In the genomic region with DNA sequence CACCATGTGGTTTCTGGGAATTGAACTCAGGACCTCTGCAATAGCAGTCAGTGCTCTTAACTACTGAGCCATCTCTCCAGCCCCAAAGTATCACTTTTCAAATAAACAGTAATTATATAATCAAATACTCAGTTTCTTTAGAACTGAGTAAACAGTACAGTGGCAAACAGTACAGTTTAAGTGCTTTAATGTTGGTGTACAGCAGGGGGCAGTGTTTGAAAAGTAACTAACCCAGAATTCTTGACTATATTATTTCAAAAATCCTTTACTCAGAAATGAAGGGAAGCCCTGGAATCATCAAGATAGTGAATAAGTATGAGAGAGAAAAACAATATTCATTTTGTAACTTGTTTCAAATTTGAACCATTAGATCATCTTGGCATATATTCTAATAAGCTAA, we compare ENCODE assay signal across 9 mouse cellular contexts. TPM values are rescaled to one million over a fixed set of nuclear protein-coding genes. Genes with fewer than 3 reads are reported as not detected.
DNase-seq lines count a peak whose midpoint lies in the region; ATAC-seq and TF ChIP-seq lines count a peak whose summit lies in the region.
"Had no signal": no experiment of that assay in that cellular context is flagged by ENCODE, and none has a peak within 500 bp of the region (broad histone marks: within the 10 kb centered on the region; RNA-seq: fewer than 3 reads in every experiment).

No protein-coding gene starts in this region.

- no peak for TF ChIP-seq EP300 in heart, postnatal 0 days (IDR thresholded peaks at IDR 0.05; ENCODE audit: low read depth)

- no peaks in the 10 kb centered on the region for H3K27me3 ChIP-seq in heart, postnatal 0 days (ENCODE audit: control insufficient read depth, insufficient read depth, low read length)
- H3K27me3 ChIP-seq in heart, embryonic 12.5 days (replicated peaks): no peaks in the 10 kb centered on the region
- no peaks in the 10 kb centered on the region for H3K27me3 ChIP-seq in midbrain, embryonic 14.5 days (ENCODE audit: control insufficient read depth, insufficient read depth, low read length)
- H3K27me3 ChIP-seq in midbrain, embryonic 13.5 days: no peaks in the 10 kb centered on the region
- no peaks in the 10 kb centered on the region for H3K27me3 ChIP-seq in Patski
- H3K27me3 ChIP-seq in forebrain, embryonic 10.5 days (ENCODE audit: poor library complexity, severe bottlenecking): no peaks in the 10 kb centered on the region

- TF ChIP-seq CTCF in heart, postnatal 0 days (IDR thresholded peaks at IDR 0.05; ENCODE audit: low read depth): peak; percentile 56
- TF ChIP-seq CTCF in Patski (IDR thresholded peaks at IDR 0.05): peak; percentile 48

- no peak overlapping the region for H3K9ac ChIP-seq in heart, postnatal 0 days (replicated peaks; ENCODE audit: low read depth, low read length)
- no peak overlapping the region for H3K9ac ChIP-seq in heart, embryonic 12.5 days
- H3K9ac ChIP-seq in midbrain, embryonic 14.5 days (replicated peaks; ENCODE audit: low read length): no peak overlapping the region
- no peak overlapping the region for H3K9ac ChIP-seq in midbrain, embryonic 13.5 days (replicated peaks)

- no peak overlapping the region for H3K4me3 ChIP-seq in heart, postnatal 0 days (ENCODE audit: low read depth, low read length)
- no peak overlapping the region for H3K4me3 ChIP-seq in heart, embryonic 12.5 days
- no peak overlapping the region for H3K4me3 ChIP-seq in midbrain, embryonic 14.5 days (replicated peaks; ENCODE audit: low read depth, low read length)
- no peak overlapping the region for H3K4me3 ChIP-seq in midbrain, embryonic 13.5 days (replicated peaks)
- H3K4me3 ChIP-seq in forebrain, embryonic 10.5 days: no peak overlapping the region

- no peak overlapping the region for H3K27ac ChIP-seq in heart, postnatal 0 days (ENCODE audit: low read depth)
- no peak overlapping the region for H3K27ac ChIP-seq in heart, embryonic 12.5 days (ENCODE audit: poor library complexity, severe bottlenecking)
- no peak overlapping the region for H3K27ac ChIP-seq in midbrain, embryonic 14.5 days (replicated peaks; ENCODE audit: low read depth, low read length)
- H3K27ac ChIP-seq in midbrain, embryonic 13.5 days: no peak overlapping the region
- H3K27ac ChIP-seq in forebrain, embryonic 10.5 days: no peak overlapping the region

- no peaks in the 10 kb centered on the region for H3K4me1 ChIP-seq in heart, postnatal 0 days (ENCODE audit: control insufficient read depth, insufficient read depth)
- H3K4me1 ChIP-seq in heart, embryonic 12.5 days (replicated peaks): no peaks in the 10 kb centered on the region
- no peaks in the 10 kb centered on the region for H3K4me1 ChIP-seq in midbrain, embryonic 14.5 days (ENCODE audit: control insufficient read depth, insufficient read depth, low read length)
- no peaks in the 10 kb centered on the region for H3K4me1 ChIP-seq in midbrain, embryonic 13.5 days (replicated peaks)
- H3K4me1 ChIP-seq in forebrain, embryonic 10.5 days: no peaks in the 10 kb centered on the region

- no peaks in the 10 kb centered on the region for H3K9me3 ChIP-seq in heart, postnatal 0 days (replicated peaks; ENCODE audit: control insufficient read depth, low read length)
- no peaks in the 10 kb centered on the region for H3K9me3 ChIP-seq in heart, embryonic 12.5 days (replicated peaks)
- H3K9me3 ChIP-seq in midbrain, embryonic 14.5 days (ENCODE audit: control insufficient read depth, low read length): no peaks in the 10 kb centered on the region
- no peaks in the 10 kb centered on the region for H3K9me3 ChIP-seq in midbrain, embryonic 13.5 days
- H3K9me3 ChIP-seq in forebrain, embryonic 10.5 days: no peaks in the 10 kb centered on the region

- ATAC-seq in heart, postnatal 0 days (ENCODE audit: insufficient read depth, low read depth): no peak
- no peak for ATAC-seq in heart, embryonic 12.5 days (ENCODE audit: insufficient number of reproducible peaks, low FRiP score)
- no peak for ATAC-seq in midbrain, embryonic 14.5 days (ENCODE audit: low FRiP score, low TSS enrichment)
- ATAC-seq in midbrain, embryonic 13.5 days: no peak
- ATAC-seq in Patski: no peak
- peak; percentile 69 for ATAC-seq in granulocyte monocyte progenitor cell, adult 5-6 weeks (replicated peaks; ENCODE audit: poor library complexity, severe bottlenecking)

- no peaks in the 10 kb centered on the region for H3K36me3 ChIP-seq in heart, postnatal 0 days (replicated peaks; ENCODE audit: control insufficient read depth, insufficient read depth, low read length)
- no peaks in the 10 kb centered on the region for H3K36me3 ChIP-seq in heart, embryonic 12.5 days
- no peaks in the 10 kb centered on the region for H3K36me3 ChIP-seq in midbrain, embryonic 14.5 days (ENCODE audit: control insufficient read depth, insufficient read depth, low read length)
- no peaks in the 10 kb centered on the region for H3K36me3 ChIP-seq in midbrain, embryonic 13.5 days
- no peaks in the 10 kb centered on the region for H3K36me3 ChIP-seq in forebrain, embryonic 10.5 days (replicated peaks)

- H3K4me2 ChIP-seq in heart, postnatal 0 days (ENCODE audit: low read depth, low read length): no peak overlapping the region
- H3K4me2 ChIP-seq in heart, embryonic 12.5 days: no peak overlapping the region
- H3K4me2 ChIP-seq in midbrain, embryonic 14.5 days (ENCODE audit: low read length): no peak overlapping the region
- H3K4me2 ChIP-seq in midbrain, embryonic 13.5 days (replicated peaks): no peak overlapping the region

- in situ Hi-C loops in Patski (cut with MboI; ENCODE audit: low pct_unique_long_range_greater_than_20kb): no loop called here

- POLR2A ChIA-PET in Patski (lab: Charles Lee): no interaction called here

- DNase-seq in heart, postnatal 0 days (ENCODE audit: low spot score): no peak
- DNase-seq in midbrain, embryonic 14.5 days: peak; percentile 76
- no peak for DNase-seq in Patski (ENCODE audit: low read depth, low spot score)
- DNase-seq in naive thymus-derived CD4-positive, alpha-beta T cell, adult 2 months (ENCODE audit: low read depth): peak; percentile 66
- no peak for DNase-seq in forebrain, embryonic 10.5 days (ENCODE audit: extremely low spot score, low spot score)

- CTCF ChIA-PET in Patski (lab: Charles Lee): interaction anchor here (0.8 to 1.6 kb wide), 3 partner anchors 9 to 362 kb away, joined by 3 to 6 read pairs (median 4); no protein-coding TSS in a partner anchor

RNA-seq across cellular contexts. Expression of a gene that starts 9.8 kb away (rescaled TPM):
- total RNA-seq in heart, postnatal 0 days (2014; rRNA removed; ENCODE audit: low replicate concordance): not detected in 2 replicates
- 0.27 and 0.32 TPM in 2 replicates for polyA plus RNA-seq in heart, postnatal 0 days (2015; fragmentation: Nextera tagmentation; extraction: Ambion mirVana)
- 0.38 and 0.46 TPM in 2 replicates for polyA plus RNA-seq in heart, embryonic 12.5 days (2016; fragmentation: Nextera tagmentation; extraction: Ambion mirVana)
- 1.8 and 1.9 TPM in 2 replicates for polyA plus RNA-seq in midbrain, embryonic 14.5 days (2014; fragmentation: Nextera tagmentation; extraction: Ambion mirVana)
- polyA plus RNA-seq in midbrain, embryonic 13.5 days (2015; fragmentation: Nextera tagmentation; extraction: Ambion mirVana): 1.0 and 1.2 TPM in 2 replicates
- 2.3 TPM for polyA plus RNA-seq in Patski (2021)
- total RNA-seq in granulocyte monocyte progenitor cell, adult 5-6 weeks (2014; fragmentation: Nextera tagmentation): not detected in 2 replicates
- total RNA-seq in granulocyte monocyte progenitor cell, adult 5-6 weeks (2017): 0.15 TPM in 1 of 2 replicates, not detected in the other
- polyA plus RNA-seq in forebrain, embryonic 10.5 days (2016; fragmentation: Nextera tagmentation; extraction: Ambion mirVana): 1.0 and 1.3 TPM in 2 replicates
- polyA plus RNA-seq: spleen, adult 2 months had no signal

RNA-seq across cellular contexts. Expression of a gene that starts 35.0 kb away (rescaled TPM):
- total RNA-seq in heart, postnatal 0 days (2014; rRNA removed; ENCODE audit: low replicate concordance): 6.4 and 8.3 TPM in 2 replicates
- polyA plus RNA-seq in heart, postnatal 0 days (2015; fragmentation: Nextera tagmentation; extraction: Ambion mirVana): 9.9 and 11.6 TPM in 2 replicates
- polyA plus RNA-seq in heart, embryonic 12.5 days (2016; fragmentation: Nextera tagmentation; extraction: Ambion mirVana): 38.4 and 38.7 TPM in 2 replicates
- 4.6 and 9.6 TPM in 2 replicates for polyA plus RNA-seq in midbrain, embryonic 14.5 days (2014; fragmentation: Nextera tagmentation; extraction: Ambion mirVana)
- polyA plus RNA-seq in midbrain, embryonic 13.5 days (2015; fragmentation: Nextera tagmentation; extraction: Ambion mirVana): 19.7 and 20.0 TPM in 2 replicates
- 24.4 TPM for polyA plus RNA-seq in Patski (2021)
- 23.1 and 24.6 TPM in 2 replicates for total RNA-seq in granulocyte monocyte progenitor cell, adult 5-6 weeks (2014; fragmentation: Nextera tagmentation)
- total RNA-seq in granulocyte monocyte progenitor cell, adult 5-6 weeks (2017): 76.7 and 80.4 TPM in 2 replicates
- 66.9 and 72.7 TPM in 2 replicates for polyA plus RNA-seq in forebrain, embryonic 10.5 days (2016; fragmentation: Nextera tagmentation; extraction: Ambion mirVana)

RNA-seq across cellular contexts. Expression of a gene that starts 54.1 kb away (rescaled TPM):
- 14.4 and 28.2 TPM in 2 replicates for total RNA-seq in heart, postnatal 0 days (2014; rRNA removed; ENCODE audit: low replicate concordance)
- polyA plus RNA-seq in heart, postnatal 0 days (2015; fragmentation: Nextera tagmentation; extraction: Ambion mirVana): 19.6 and 22.5 TPM in 2 replicates
- polyA plus RNA-seq in heart, embryonic 12.5 days (2016; fragmentation: Nextera tagmentation; extraction: Ambion mirVana): 54.6 and 56.7 TPM in 2 replicates
- polyA plus RNA-seq in midbrain, embryonic 14.5 days (2014; fragmentation: Nextera tagmentation; extraction: Ambion mirVana): 38.8 and 57.0 TPM in 2 replicates
- 49.5 and 57.0 TPM in 2 replicates for polyA plus RNA-seq in midbrain, embryonic 13.5 days (2015; fragmentation: Nextera tagmentation; extraction: Ambion mirVana)
- 74.4 TPM for polyA plus RNA-seq in Patski (2021)
- 109 and 131 TPM in 2 replicates for total RNA-seq in granulocyte monocyte progenitor cell, adult 5-6 weeks (2014; fragmentation: Nextera tagmentation)
- 299 and 360 TPM in 2 replicates for total RNA-seq in granulocyte monocyte progenitor cell, adult 5-6 weeks (2017)
- polyA plus RNA-seq in forebrain, embryonic 10.5 days (2016; fragmentation: Nextera tagmentation; extraction: Ambion mirVana): 121 and 126 TPM in 2 replicates

Comparison
In these comparisons a context has a peak if more than half of its experiments do, and no peak if none do; other contexts are left out.
1. DNase-seq: peak in midbrain, embryonic 14.5 days (single experiment) and naive thymus-derived CD4-positive, alpha-beta T cell, adult 2 months (single experiment); none in heart, postnatal 0 days (single experiment), Patski (single experiment) and forebrain, embryonic 10.5 days (single experiment).